Mouse (Mus musculus): Measurements from ENCODE around the gene Hspa1b.
"Not testable (repeated sequence)": the region's sequence is repeated elsewhere in the genome, so short reads cannot be mapped to it uniquely, and the experiment has no call there.

Gene Hspa1b

DNA sequence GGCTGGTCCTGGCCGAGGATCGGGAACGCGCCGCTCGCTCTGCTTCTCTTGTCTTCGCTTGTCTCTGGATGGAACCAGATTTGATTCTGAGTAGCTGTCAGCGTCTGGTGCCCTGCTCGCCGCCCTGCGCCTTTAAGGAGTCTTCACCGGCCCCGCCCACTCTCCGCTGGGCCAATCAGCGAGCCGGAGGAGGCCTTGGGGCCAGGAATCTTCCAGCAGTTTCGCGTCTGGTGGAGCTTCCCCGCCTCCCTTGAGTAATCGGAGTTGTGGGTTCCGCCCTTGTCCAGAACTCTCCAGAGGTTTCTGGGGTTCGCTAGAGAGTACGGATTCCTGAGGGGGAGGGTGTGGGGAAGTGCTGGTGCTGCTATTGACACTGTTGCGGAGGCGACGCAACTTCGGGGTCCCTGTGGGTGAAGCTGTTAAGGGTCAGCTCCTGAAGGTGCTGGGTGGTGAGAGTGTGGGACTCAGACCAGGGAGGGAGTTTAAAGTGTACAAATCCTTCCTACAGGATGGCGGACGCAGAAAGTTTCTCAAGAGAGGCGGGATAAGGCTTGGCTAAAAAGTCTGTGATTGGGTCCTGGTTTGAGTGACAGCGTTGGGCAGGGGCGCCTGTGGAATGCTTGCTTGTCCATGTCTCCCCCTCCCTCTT is at the start of gene Hspa1b:
Hspa1b (minus strand) TSS at position 109 of the 649 bp plus-strand sequence.
- DNase-seq (ENCODE audit: low read depth, low spot score) = not testable (repeated sequence)

DNA sequence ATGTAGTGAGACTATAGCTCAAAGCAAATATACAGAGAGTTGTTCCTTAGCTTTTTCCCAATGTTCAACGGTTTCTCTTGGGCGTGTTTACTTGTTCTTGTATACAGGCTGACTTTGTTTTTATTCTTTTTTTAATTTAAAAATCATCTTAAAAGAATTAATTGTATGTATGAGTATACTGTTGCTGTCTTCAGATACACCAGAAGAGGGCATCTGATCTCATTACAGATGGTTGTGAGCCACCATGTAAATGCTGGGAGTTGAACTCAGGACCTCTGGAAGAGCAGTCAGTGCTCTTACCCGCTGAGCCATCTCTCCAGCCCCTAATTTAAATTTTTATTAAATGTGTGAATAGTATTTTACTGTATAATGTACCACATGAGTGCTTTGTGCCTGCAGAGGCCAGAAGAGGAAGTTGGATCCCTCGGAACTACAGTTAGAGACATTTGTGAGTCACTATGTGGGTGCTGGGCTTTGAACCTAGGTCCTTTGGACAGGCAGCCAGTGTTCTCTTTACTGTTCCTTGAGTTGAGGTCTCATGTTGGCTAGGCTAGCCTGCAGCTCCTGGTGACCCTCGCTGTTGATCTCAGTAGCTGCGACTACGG is 48.5 kb upstream of the Hspa1b start:
- DNase-seq (ENCODE audit: low read depth, low spot score) = no peak

DNA sequence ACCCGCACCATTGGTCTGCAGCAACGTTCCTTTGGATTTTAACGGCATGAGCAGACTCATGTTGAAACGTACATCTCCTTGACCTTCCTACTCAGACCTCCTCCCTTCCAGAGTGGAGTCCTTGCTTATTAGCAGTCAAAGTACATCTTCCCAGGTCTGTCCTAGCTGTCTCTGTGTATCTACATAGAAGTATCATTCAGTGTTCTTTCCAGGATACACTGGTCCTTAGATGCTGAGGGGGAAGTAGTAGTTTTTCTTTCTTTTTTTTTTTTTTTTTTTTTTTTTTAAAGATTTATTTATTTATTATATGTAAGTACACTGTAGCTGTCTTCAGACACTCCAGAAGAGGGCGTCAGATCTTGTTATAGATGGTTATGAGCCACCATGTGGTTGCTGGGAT is 46.9 kb upstream of the Hspa1b start:
- not testable (repeated sequence) for DNase-seq (ENCODE audit: low read depth, low spot score)

GRCm38 (mm10) chr17:35005158-35005557 is 46.1 kb upstream of the Hspa1b start:
- DNase-seq (ENCODE audit: low read depth, low spot score) = no peak

DNA sequence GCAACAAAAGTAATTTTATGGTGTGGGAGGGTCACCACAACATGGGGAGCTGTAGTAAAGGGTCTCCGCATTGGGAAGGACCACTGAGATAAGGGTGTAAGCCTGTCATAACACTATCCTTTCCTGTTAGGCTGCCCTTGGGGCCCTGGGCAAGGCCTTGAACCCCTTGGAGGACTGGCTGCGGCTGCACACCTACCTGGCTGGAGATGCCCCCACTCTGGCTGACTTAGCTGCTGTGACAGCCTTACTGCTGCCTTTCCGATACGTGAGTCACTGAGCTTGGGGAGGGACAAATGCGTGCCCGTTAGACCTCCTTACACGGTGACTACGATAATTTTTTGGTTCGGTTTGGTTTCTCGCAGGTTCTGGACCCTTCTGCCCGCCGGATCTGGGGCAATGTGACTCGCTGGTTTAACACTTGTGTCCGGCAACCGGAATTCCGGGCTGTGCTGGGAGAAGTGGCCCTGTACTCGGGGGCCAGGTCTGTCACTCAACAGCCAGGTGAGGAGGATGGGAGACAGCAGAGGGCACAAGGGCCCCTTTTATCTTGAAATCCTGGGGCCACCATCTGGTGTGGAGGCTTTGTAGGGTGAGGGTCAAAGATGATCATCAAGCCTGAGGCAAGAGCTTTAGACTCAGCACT is 45.2 kb upstream of the Hspa1b start:
- no peak for DNase-seq (ENCODE audit: low read depth, low spot score)

- no peak for DNase-seq (ENCODE audit: low read depth, low spot score)
Measured at GRCm38 (mm10) chr17:35003022-35003838, 44.2 kb upstream of the Hspa1b start.

DNA sequence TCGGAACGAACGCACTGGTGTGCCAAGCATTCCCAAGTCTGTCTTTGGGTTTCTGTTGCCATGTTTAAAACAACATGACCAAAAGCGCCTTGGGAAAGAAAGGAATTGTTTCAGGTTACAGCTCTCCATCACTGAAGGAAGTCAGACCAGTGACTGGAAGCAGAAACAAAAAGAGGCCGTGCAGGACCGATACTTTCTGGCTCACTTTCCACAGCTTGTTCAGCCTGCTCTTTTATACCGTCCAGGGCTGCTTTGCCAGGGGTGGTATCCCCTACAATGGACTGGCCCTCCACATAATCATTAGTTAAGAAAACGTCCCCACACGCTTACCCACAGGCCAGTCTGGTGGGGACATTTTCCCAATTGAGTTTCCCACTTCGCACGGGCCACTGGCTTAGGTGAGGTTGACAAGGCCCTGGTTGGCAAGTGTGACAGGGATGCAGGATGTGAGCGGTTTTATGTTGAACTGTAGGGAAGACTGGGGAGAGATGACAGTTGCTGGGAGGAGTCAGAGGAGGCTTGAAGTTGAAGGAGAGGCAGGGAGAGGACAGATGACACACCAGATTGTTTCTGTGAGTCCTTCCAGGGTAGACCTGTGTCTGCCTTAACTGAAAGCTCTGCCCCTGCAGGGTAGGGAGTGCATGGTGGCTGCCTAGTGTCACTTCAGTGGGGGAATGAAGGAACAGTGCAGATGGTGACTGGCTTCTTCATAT is 43.3 kb upstream of the Hspa1b start:
- no peak for DNase-seq (ENCODE audit: low read depth, low spot score)

DNA sequence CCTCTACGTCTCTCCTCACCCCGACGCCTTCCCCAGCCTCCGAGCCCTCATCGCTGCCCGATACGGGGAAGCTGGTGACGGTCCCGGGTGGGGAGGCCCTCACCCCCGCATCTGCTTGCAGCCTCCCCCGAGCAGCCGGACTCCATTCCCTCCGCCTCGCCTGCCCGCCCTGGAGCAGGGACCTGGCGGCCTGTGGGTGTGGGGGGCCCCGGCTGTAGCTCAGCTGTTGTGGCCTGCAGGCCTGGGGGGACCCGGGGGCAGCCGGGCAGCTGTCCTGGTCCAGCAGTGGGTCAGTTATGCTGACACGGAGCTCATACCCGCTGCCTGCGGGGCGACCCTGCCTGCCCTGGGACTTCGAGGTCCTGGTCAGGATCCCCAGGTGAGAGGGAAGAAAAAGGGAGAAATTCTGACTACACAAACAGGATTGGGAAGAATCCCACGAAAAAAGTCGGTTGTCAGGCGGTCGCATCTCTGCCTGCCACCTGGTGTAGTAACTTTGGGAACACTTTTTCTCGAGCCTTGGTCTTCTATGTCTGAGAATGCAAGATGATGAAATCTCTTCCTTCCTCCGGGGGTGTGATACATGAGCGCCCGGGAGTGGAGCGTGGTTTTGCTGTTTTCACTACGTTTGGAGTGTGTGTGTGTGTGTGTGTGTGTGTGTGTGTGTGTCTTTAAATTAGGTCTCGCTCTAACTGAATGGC is 42.6 kb upstream of the Hspa1b start:
- DNase-seq (ENCODE audit: low read depth, low spot score) = no peak

DNA sequence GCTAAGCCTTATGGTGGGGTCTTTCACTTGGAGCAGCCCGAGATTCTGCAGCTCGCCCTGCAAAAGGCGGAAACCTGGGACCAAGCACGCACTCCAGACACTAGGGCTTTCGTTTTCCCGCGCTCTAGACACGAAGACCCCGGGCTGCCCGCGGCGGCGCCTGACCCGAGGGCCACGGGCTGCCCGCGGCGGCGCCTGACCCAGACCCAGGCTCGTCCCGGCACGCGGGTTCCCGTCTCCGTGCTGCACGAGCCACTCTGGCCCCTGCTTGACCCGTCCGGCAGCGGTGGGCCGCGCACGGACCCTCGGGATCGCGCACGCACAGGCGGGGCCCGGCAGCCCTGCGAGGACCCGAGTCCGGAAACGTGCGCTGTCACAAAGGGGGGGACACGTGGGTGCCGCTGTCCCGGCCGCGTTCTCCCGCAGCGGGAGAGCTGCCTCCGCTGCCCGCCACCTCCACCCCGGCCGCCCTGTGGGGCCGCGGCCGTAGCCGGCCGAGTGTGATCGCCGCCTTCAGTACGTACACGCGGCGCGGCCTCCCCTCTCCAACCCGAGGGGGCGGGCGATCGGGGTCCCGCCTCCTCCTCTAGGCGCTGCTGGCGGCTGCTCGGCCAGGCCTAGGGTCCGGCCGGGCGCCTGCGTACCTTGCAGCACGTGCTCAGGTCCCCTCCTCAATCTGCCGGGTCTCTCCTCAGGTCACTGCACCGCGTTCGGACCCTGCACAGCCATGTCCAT is 41.8 kb upstream of the Hspa1b start, which contains the start of gene Vars:
Vars (plus strand) TSS at position 271 of the 735 bp plus-strand sequence.
- peak; percentile 60 for DNase-seq (ENCODE audit: low read depth, low spot score)

DNA sequence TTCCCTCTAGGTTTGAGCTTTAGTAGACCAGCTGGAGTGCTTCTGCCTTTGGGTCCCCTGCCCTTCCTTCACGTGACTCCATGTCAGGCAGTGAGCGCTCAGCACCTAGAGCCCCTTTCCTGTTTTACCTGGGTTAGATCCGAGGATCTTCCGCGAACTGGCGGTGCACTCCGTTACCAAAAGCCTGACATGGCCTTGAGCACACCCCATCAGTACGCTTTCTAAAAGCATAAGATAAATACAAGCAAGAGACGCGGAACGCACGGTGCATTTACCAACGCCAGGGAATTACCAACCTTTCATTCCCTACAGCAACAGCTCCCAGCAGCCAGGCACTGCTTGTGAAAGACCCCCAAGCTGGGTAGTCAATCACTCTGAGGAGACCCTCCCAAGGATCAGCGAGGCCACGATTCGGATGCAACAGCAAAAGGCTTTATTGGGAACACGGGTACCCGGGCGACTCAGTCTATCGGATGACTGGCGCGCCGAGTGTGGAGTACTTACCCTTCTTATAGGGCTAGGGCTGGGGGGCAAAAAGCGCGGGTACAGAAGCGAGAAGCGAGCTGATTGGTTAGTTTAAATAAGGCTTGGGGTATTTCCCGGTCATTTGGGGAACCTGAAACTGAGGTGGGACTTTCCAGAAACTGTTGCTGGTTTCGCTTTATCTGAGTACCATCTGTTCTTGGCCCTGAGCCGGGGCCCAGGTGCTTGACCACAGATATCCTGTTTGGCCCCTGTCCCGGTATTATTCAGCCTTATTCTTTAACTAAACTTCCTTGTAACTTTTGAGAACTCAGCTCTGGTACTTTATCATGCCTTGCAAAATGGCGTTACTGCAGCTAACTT is 41.1 kb upstream of the Hspa1b start:
- not testable (repeated sequence) for DNase-seq (ENCODE audit: low read depth, low spot score)

DNA sequence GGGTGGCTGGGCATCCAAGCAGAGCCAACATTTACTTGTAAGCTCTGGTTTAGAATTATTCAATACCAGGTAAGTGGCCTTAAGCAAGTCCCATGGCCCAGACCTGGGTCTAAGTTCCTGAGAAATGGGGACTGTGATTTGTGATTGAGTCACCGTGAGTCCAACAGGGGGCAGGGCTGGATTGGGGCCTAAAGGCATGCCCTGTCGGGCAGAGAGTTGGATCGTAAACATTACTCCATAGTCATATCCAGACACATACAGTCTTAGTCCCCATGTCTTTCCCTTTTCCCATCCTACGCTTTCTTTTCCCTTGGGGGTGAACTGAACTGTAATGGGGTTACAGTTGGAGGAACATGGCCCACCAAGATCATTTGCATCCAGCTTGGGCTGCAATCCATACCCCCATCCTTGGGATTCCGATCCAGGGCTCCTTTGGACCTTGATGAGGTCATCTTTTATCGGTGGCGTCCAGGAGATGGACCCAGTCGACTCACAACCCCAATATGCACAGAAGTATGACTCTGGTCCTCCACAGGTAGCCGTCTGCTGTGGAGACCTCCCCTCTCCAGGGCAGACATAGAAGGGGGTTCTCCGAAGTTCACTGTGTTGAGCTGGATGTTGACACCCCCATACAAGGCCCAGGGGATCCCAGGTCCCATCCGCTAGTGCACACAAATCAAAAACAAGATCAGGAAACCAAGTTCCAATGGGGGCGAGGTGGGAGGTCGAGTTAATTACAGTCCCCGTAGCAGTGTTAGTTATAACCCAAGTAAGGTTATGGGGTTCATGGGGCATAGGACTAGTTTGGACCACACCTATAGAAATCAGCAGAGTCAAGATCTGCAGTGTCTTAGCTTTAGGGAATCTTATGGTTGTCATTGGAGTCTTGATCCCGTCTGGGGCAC is 39.7 kb upstream of the Hspa1b start:
- no peak for DNase-seq (ENCODE audit: low read depth, low spot score)

DNA sequence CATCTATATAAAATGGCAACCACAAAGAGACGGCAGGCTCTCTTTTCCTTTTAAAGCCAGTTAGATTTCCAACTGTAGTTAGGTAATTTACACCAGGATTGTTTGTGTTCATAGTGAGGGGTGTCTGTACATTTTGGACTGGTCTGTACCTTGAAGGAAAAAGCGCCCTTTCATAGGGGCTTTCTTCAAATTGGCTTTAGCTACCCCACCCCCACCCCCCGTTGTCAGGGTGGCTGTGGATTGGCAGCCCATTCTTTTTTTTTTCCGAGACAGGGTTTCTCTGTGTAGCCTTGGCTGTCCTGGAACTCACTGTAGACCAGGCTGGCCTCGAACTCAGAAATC is 38.1 kb upstream of the Hspa1b start:
- DNase-seq (ENCODE audit: low read depth, low spot score) = no peak

DNA sequence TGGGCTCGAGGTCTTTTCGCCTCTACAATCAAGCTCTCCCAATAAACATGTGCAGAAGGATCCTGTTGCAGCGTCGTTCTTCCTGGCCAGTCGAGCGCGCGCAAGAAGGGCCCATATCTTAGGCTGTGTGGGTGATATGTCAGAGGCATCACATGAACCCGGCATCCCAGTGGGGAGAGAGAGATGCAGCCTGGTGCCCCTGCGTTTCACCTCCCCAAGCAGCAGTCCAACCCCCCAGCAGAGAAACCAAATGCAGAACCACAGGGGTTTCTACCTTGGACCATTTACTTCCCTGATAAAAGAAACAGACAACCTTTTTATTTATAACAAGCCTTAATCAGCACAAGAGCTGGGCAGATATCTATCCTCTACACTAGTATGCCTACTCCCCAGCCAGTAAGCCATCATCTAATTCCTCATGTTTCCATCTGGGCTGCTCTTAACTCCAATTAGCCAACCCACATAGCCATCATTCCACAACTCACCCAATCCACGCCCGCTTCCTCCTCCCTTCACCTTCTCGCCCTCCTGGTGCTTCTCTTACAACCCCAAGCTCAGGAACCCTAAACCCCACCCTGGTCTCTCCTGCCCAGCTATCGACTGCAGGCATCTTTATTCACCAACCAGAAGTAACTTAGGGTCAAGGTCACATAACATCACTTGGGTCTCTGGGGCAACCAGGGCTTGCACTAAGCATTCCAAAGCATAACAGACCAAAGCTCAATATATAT is 37.5 kb upstream of the Hspa1b start:
- DNase-seq (ENCODE audit: low read depth, low spot score) = no peak

- DNase-seq (ENCODE audit: low read depth, low spot score) = not testable (repeated sequence)
Measured at GRCm38 (mm10) chr17:34995927-34996326, 36.9 kb upstream of the Hspa1b start.

- DNase-seq (ENCODE audit: low read depth, low spot score) = not testable (repeated sequence)
Measured at GRCm38 (mm10) chr17:34995192-34995591, 36.2 kb upstream of the Hspa1b start.

DNA sequence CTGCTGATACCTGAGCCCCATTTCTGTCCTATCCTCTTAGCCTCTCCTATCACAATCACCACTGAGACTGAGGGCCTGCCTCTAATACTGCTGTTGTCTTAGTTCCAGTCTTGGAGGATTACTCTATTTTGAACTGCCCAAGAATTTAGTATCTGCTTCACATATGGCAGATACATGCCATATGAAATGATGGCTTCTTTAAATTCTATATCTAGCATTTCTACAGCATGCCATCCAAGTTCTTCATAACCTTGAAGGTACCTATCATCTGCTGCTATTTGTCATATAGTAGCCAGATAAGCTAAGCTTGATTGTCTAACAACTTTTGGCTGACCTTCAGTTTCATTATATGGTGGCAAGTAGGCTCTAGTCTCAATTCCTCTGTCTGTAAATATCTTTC is 35.7 kb upstream of the Hspa1b start:
- DNase-seq (ENCODE audit: low read depth, low spot score) = no peak

DNA sequence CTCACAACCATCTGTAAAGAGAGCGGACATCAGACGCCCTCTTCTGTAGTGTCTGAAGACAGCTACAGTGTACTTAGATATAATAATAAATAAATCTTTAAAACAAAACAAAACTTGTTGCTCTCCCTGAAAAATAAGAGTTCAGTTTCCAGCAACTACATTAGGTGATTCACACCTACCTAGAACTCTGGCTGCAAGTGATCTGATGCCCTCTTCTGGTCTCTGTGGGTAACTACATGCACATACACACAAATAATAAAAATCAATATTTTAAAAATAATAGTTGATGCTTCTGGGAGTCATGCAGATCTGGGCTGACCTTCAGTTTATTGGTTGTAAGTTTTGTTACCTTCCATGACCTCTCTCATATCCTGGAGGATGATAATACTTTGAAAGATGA is 25.2 kb upstream of the Hspa1b start:
- no peak for DNase-seq (ENCODE audit: low read depth, low spot score)

DNA sequence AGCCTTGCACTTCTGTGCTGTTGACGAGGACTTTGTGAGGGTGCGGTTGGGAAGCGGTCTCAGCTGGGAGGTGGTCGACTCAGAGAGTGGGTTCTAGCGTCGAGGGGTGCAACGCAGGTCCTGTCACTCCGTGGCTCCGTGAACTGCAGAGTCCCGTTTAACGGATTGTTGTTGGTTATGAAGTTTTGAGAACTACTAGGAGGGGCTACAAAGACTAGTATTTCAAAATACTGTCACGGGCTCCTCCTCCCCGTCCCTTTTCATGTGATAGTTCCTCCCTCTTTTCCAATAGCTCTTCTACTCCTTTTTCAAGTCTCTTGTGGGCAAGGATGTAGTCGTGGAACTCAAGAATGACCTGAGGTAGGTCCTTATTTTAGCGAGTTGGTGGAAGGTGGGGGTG is 23.3 kb upstream of the Hspa1b start:
- DNase-seq (ENCODE audit: low read depth, low spot score) = no peak

Data from brain, embryonic 18.5 days (tissue).